Mouse (Mus musculus) c-Kit-positive CD71-negative TER-119-negative erythroid progenitor cells, embryonic 14.5 days (primary cell): ENCODE results near the gene Abr.

Experiments used
- DNase-seq: peaks from one replicate; pipeline ENCODE4 v3.0.0-alpha.2; 2013; ENCODE audit warnings: low read depth

The Abr gene

GRCm38 (mm10) chr11:76493167-76493566 is 128.9 kb downstream of the Abr start:
- DNase-seq, result no peak

GRCm38 (mm10) chr11:76491817-76492216 is 130.3 kb downstream of the Abr start:
- DNase-seq, result no peak

GRCm38 (mm10) chr11:76489407-76489806 is 132.7 kb downstream of the Abr start:
- DNase-seq, result no peak

- DNase-seq, result no peak
Observed at GRCm38 (mm10) chr11:76487024-76487423, 135.1 kb downstream of the Abr start.

GRCm38 (mm10) chr11:76484033-76484432 is 138.1 kb downstream of the Abr start:
- DNase-seq, result no peak

- DNase-seq, result no peak
Observed at GRCm38 (mm10) chr11:76483171-76483727, 138.9 kb downstream of the Abr start.

GRCm38 (mm10) chr11:76482697-76483096 is 139.4 kb downstream of the Abr start:
- no peak for DNase-seq

- DNase-seq, result no peak
Observed at GRCm38 (mm10) chr11:76482183-76482582, 139.9 kb downstream of the Abr start.

GRCm38 (mm10) chr11:76479729-76480128 is 142.4 kb downstream of the Abr start:
- no peak for DNase-seq

- DNase-seq, result no peak
Observed at GRCm38 (mm10) chr11:76478676-76479655, 143.1 kb downstream of the Abr start.

- no peak for DNase-seq
Observed at GRCm38 (mm10) chr11:76477095-76477525, 145.0 kb downstream of the Abr start.

GRCm38 (mm10) chr11:76476376-76477094 is 145.6 kb downstream of the Abr start:
- DNase-seq, result no peak

GRCm38 (mm10) chr11:76472617-76473016 is 149.5 kb downstream of the Abr start:
- no peak for DNase-seq

- no peak for DNase-seq
Observed at GRCm38 (mm10) chr11:76469311-76469998, 152.7 kb downstream of the Abr start.

- no peak for DNase-seq
Observed at GRCm38 (mm10) chr11:76468347-76468746, 153.8 kb downstream of the Abr start.

GRCm38 (mm10) chr11:76467487-76468005 is 154.6 kb downstream of the Abr start:
- no peak for DNase-seq

GRCm38 (mm10) chr11:76467073-76467472 is 155.0 kb downstream of the Abr start:
- no peak for DNase-seq

GRCm38 (mm10) chr11:76465879-76466278 is 156.2 kb downstream of the Abr start:
- DNase-seq, result no peak

GRCm38 (mm10) chr11:76461696-76462095 is 160.4 kb downstream of the Abr start:
- no peak for DNase-seq

GRCm38 (mm10) chr11:76461201-76461600 is 160.9 kb downstream of the Abr start:
- DNase-seq, result no peak

- no peak for DNase-seq
Observed at GRCm38 (mm10) chr11:76459489-76459888, 162.6 kb downstream of the Abr start.

GRCm38 (mm10) chr11:76458730-76459129 is 163.4 kb downstream of the Abr start:
- DNase-seq, result no peak
